Mouse (Mus musculus): ENCODE results near the gene Fgfr2. TPM values are rescaled to one million over a fixed set of nuclear protein-coding genes. Genes with fewer than 3 reads are reported as not detected.

Fgfr2 gene
- polyA plus RNA-seq, 1 experiment: 0.17 TPM

GRCm38 (mm10) chr7:130953376-130953775, 2169.8 kb downstream of the Fgfr2 start:
- Histone ChIP-seq H3K27me3 (ENCODE audit: control insufficient read depth, insufficient read depth, insufficient read length) (no peaks in the 10 kb centered on the region), H3K4me2 (ENCODE audit: low read depth) (no peak overlapping the region), H3K36me3 (ENCODE audit: control insufficient read depth, insufficient read depth) (peaks cover 10% of the 10 kb centered on the region), H3K79me2 (ENCODE audit: control insufficient read depth, insufficient read depth) (peaks cover 20% of the 10 kb centered on the region), H3K4me3 (no peak overlapping the region), H3ac (ENCODE audit: control insufficient read depth, insufficient read length) (no peak overlapping the region)
- no peak for TF ChIP-seq CEBPB (IDR thresholded peaks at IDR 0.05; ENCODE audit: insufficient read depth, poor library complexity, severe bottlenecking)
- no peak for TF ChIP-seq REST (IDR thresholded peaks at IDR 0.05; ENCODE audit: insufficient read depth, insufficient read length)
- no peak for TF ChIP-seq MAX (IDR thresholded peaks at IDR 0.05; ENCODE audit: low read depth)
- no peak for TF ChIP-seq MYOD1 (IDR thresholded peaks at IDR 0.05; ENCODE audit: control insufficient read depth in 1 of 3, insufficient read length in 2 of 3, low read depth in 2 of 3)
- no peak for TF ChIP-seq TCF3 (IDR thresholded peaks at IDR 0.05; ENCODE audit: insufficient read length, low read depth)
- no peak for TF ChIP-seq USF1 (IDR thresholded peaks at IDR 0.05; ENCODE audit: low read depth)
- TF ChIP-seq POLR2A (IDR thresholded peaks at IDR 0.05; ENCODE audit: insufficient read length, low read depth): no peak
- no peak for TF ChIP-seq TCF12 (IDR thresholded peaks at IDR 0.05; ENCODE audit: insufficient read depth, poor library complexity, severe bottlenecking)
- no peak for TF ChIP-seq E2F4 (IDR thresholded peaks at IDR 0.05; ENCODE audit: insufficient read depth)

GRCm38 (mm10) chr7:130951004-130951403, 2172.1 kb downstream of the Fgfr2 start:
- Histone ChIP-seq H3K79me2 (ENCODE audit: control insufficient read depth, insufficient read depth) (peaks cover 30% of the 10 kb centered on the region), H3K27me3 (ENCODE audit: control insufficient read depth, insufficient read depth, insufficient read length) (no peaks in the 10 kb centered on the region), H3K4me3 (no peak overlapping the region), H3K4me2 (ENCODE audit: low read depth) (no peak overlapping the region), H3K36me3 (ENCODE audit: control insufficient read depth, insufficient read depth) (peaks cover 1% of the 10 kb centered on the region), H3ac (ENCODE audit: control insufficient read depth, insufficient read length) (no peak overlapping the region)
- TF ChIP-seq TCF3 (IDR thresholded peaks at IDR 0.05; ENCODE audit: insufficient read length, low read depth) (no peak), REST (IDR thresholded peaks at IDR 0.05; ENCODE audit: insufficient read depth, insufficient read length) (no peak), MAX (IDR thresholded peaks at IDR 0.05; ENCODE audit: low read depth) (no peak), SRF (IDR thresholded peaks at IDR 0.05; ENCODE audit: control insufficient read depth, insufficient read length, low read depth) (no peak), CEBPB (IDR thresholded peaks at IDR 0.05; ENCODE audit: insufficient read depth, poor library complexity, severe bottlenecking) (no peak), TCF12 (IDR thresholded peaks at IDR 0.05; ENCODE audit: insufficient read depth, poor library complexity, severe bottlenecking) (no peak), USF1 (IDR thresholded peaks at IDR 0.05; ENCODE audit: low read depth) (no peak), E2F4 (IDR thresholded peaks at IDR 0.05; ENCODE audit: insufficient read depth) (no peak), MYOD1 (IDR thresholded peaks at IDR 0.05; ENCODE audit: control insufficient read depth in 1 of 3, insufficient read length in 2 of 3, low read depth in 2 of 3) (no peak), POLR2AphosphoS2 (IDR thresholded peaks at IDR 0.05; ENCODE audit: insufficient read length, low read depth) (no peak), MYOG (IDR thresholded peaks at IDR 0.05; ENCODE audit: control insufficient read depth in 1 of 3, insufficient read depth in 1 of 3, insufficient read length in 2 of 3, low read depth in 2 of 3) (no peak), POLR2A (IDR thresholded peaks at IDR 0.05; ENCODE audit: insufficient read length, low read depth) (no peak)

GRCm38 (mm10) chr7:130950482-130950881, 2172.7 kb downstream of the Fgfr2 start:
- no peaks in the 10 kb centered on the region for H3K27me3 ChIP-seq (ENCODE audit: control insufficient read depth, insufficient read depth, insufficient read length)
- H3K79me2 ChIP-seq (ENCODE audit: control insufficient read depth, insufficient read depth): peaks cover 30% of the 10 kb centered on the region
- H3K36me3 ChIP-seq (ENCODE audit: control insufficient read depth, insufficient read depth): no peaks in the 10 kb centered on the region
- H3ac ChIP-seq (ENCODE audit: control insufficient read depth, insufficient read length): no peak overlapping the region
- no peak for TF ChIP-seq POLR2AphosphoS2 (IDR thresholded peaks at IDR 0.05; ENCODE audit: insufficient read length, low read depth)
- H3K4me3 ChIP-seq: no peak overlapping the region
- no peak overlapping the region for H3K4me2 ChIP-seq (ENCODE audit: low read depth)

GRCm38 (mm10) chr7:130949331-130949751, 2173.8 kb downstream of the Fgfr2 start:
- H3K4me2 ChIP-seq (ENCODE audit: low read depth): peak overlapping the region; percentile 81
- no peak overlapping the region for H3K4me3 ChIP-seq
- no peaks in the 10 kb centered on the region for H3K27me3 ChIP-seq (ENCODE audit: control insufficient read depth, insufficient read depth, insufficient read length)
- peaks cover 39% of the 10 kb centered on the region for H3K79me2 ChIP-seq (ENCODE audit: control insufficient read depth, insufficient read depth)
- peaks cover 8% of the 10 kb centered on the region for H3K36me3 ChIP-seq (ENCODE audit: control insufficient read depth, insufficient read depth)
- no peak for TF ChIP-seq E2F4 (IDR thresholded peaks at IDR 0.05; ENCODE audit: insufficient read depth)
- no peak for TF ChIP-seq POLR2AphosphoS2 (IDR thresholded peaks at IDR 0.05; ENCODE audit: insufficient read length, low read depth)
- no peak for TF ChIP-seq POLR2A (IDR thresholded peaks at IDR 0.05; ENCODE audit: insufficient read length, low read depth)
- no peak for TF ChIP-seq TCF12 (IDR thresholded peaks at IDR 0.05; ENCODE audit: insufficient read depth, poor library complexity, severe bottlenecking)
- no peak for TF ChIP-seq REST (IDR thresholded peaks at IDR 0.05; ENCODE audit: insufficient read depth, insufficient read length)
- TF ChIP-seq TCF3 (IDR thresholded peaks at IDR 0.05; ENCODE audit: insufficient read length, low read depth): no peak
- no peak for TF ChIP-seq CEBPB (IDR thresholded peaks at IDR 0.05; ENCODE audit: insufficient read depth, poor library complexity, severe bottlenecking)
- TF ChIP-seq SRF (IDR thresholded peaks at IDR 0.05; ENCODE audit: control insufficient read depth, insufficient read length, low read depth): no peak
- no peak for TF ChIP-seq MAX (IDR thresholded peaks at IDR 0.05; ENCODE audit: low read depth)
- TF ChIP-seq USF1 (IDR thresholded peaks at IDR 0.05; ENCODE audit: low read depth): no peak
- TF ChIP-seq MYOG (IDR thresholded peaks at IDR 0.05; ENCODE audit: control insufficient read depth in 1 of 3, insufficient read depth in 1 of 3, insufficient read length in 2 of 3, low read depth in 2 of 3): no peak
- no peak for TF ChIP-seq MYOD1 (IDR thresholded peaks at IDR 0.05; ENCODE audit: control insufficient read depth in 1 of 3, insufficient read length in 2 of 3, low read depth in 2 of 3)
- H3ac ChIP-seq (ENCODE audit: control insufficient read depth, insufficient read length): no peak overlapping the region

GRCm38 (mm10) chr7:130948563-130949208, 2174.5 kb downstream of the Fgfr2 start:
- Histone ChIP-seq H3K4me2 (ENCODE audit: low read depth) (peak overlapping the region; percentile 81), H3K4me3 (no peak overlapping the region), H3K79me2 (ENCODE audit: control insufficient read depth, insufficient read depth) (peaks cover 44% of the 10 kb centered on the region), H3K36me3 (ENCODE audit: control insufficient read depth, insufficient read depth) (peaks cover 8% of the 10 kb centered on the region), H3K27me3 (ENCODE audit: control insufficient read depth, insufficient read depth, insufficient read length) (no peaks in the 10 kb centered on the region), H3ac (ENCODE audit: control insufficient read depth, insufficient read length) (no peak overlapping the region)
- TF ChIP-seq MAX (IDR thresholded peaks at IDR 0.05; ENCODE audit: low read depth) (no peak), MYOG (IDR thresholded peaks at IDR 0.05; ENCODE audit: control insufficient read depth in 1 of 3, insufficient read depth in 1 of 3, insufficient read length in 2 of 3, low read depth in 2 of 3) (peak in 2 of 3 experiments; percentile 39 to 63), MYOD1 (IDR thresholded peaks at IDR 0.05; ENCODE audit: control insufficient read depth in 1 of 3, insufficient read length in 2 of 3, low read depth in 2 of 3) (peak; percentile 17 to 49 (median 28))
